Mouse (Mus musculus) kidney, postnatal 0 days (tissue): ENCODE measurements around the gene Ptpn14. TPM values are rescaled to one million over a fixed set of nuclear protein-coding genes. Genes with fewer than 3 reads are reported as not detected.

Experiments used
- ATAC-seq: fragments of 200-750 bp; cut with Nextera tagmentation; replicated peaks from 2 replicates; pipeline ENCODE4 v1.8.0; 2017; ENCODE audit warnings: low read depth, moderate number of reproducible peaks, moderate TSS enrichment, moderate library complexity; ENCODE audit not compliant: low FRiP score
- DNase-seq: peaks from one replicate; pipeline ENCODE4 v3.0.0-alpha.2; 2016; ENCODE audit warnings: low spot score
- H3K27ac ChIP-seq: fragments of 300-500 bp; sonication (generic); 2 replicates; pipeline ENCODE4 v1.5.1; 2014; ENCODE audit warnings: mild to moderate bottlenecking
- H3K27me3 ChIP-seq: fragments of 300-500 bp; sonication (generic); 2 replicates; pipeline ENCODE4 v1.6.1; 2014; ENCODE audit warnings: low read length, mixed read lengths; ENCODE audit not compliant: insufficient read depth
- H3K36me3 ChIP-seq: fragments of 300-500 bp; sonication (generic); 2 replicates; pipeline ENCODE4 v1.6.1; 2014; ENCODE audit warnings: low read length, mixed read lengths; ENCODE audit not compliant: insufficient read depth
- H3K4me1 ChIP-seq: fragments of 300-500 bp; sonication (generic); replicated peaks from 2 replicates; pipeline ENCODE4 v1.6.1; 2014; ENCODE audit warnings: antibody characterized with exemption, low read length, mixed read lengths; ENCODE audit not compliant: insufficient read depth
- H3K4me2 ChIP-seq: fragments of 300-500 bp; sonication (generic); 2 replicates; pipeline ENCODE4 v1.6.1; 2014; ENCODE audit warnings: mild to moderate bottlenecking, low read length, moderate library complexity, mixed read lengths
- H3K4me3 ChIP-seq: fragments of 300-500 bp; sonication (generic); replicated peaks from 2 replicates; pipeline ENCODE4 v1.5.1; 2014; ENCODE audit warnings: low read depth, low read length
- H3K9ac ChIP-seq: fragments of 300-500 bp; sonication (generic); 2 replicates; pipeline ENCODE4 v1.6.1; 2014; ENCODE audit warnings: low read depth, low read length
- H3K9me3 ChIP-seq: fragments of 300-500 bp; sonication (generic); replicated peaks from 2 replicates; pipeline ENCODE4 v1.6.1; 2016; ENCODE audit warnings: low read length, inconsistent platforms, mixed read lengths
- CTCF ChIP-seq: IDR thresholded peaks from 2 replicates; pipeline ENCODE4 v1.5.1; 2016; ENCODE audit warnings: antibody characterized with exemption, low read depth, mild to moderate bottlenecking, moderate library complexity
- WGBS: fragments of 180-500 bp; shearing (Covaris S2); extraction: QIAGEN DNeasy Blood & Tissue Kit; methylation state at CpG from one replicate; pipeline ENCODE4 v1.1.7; 2014; 5-methylcytosine and 5-hydroxymethylcytosine counted together
- polyA plus RNA-seq: library from polyadenylated mRNA; unstranded; fragments of >200 nt; fragmentation: Nextera tagmentation; extraction: Ambion mirVana; gene quantifications from 2 replicates; pipeline ENCODE4 v1.2.1, GENCODE M21; 2015

Gene Ptpn14
- polyA plus RNA-seq, 1 experiment from 2014 or later = 11.1 TPM

DNA sequence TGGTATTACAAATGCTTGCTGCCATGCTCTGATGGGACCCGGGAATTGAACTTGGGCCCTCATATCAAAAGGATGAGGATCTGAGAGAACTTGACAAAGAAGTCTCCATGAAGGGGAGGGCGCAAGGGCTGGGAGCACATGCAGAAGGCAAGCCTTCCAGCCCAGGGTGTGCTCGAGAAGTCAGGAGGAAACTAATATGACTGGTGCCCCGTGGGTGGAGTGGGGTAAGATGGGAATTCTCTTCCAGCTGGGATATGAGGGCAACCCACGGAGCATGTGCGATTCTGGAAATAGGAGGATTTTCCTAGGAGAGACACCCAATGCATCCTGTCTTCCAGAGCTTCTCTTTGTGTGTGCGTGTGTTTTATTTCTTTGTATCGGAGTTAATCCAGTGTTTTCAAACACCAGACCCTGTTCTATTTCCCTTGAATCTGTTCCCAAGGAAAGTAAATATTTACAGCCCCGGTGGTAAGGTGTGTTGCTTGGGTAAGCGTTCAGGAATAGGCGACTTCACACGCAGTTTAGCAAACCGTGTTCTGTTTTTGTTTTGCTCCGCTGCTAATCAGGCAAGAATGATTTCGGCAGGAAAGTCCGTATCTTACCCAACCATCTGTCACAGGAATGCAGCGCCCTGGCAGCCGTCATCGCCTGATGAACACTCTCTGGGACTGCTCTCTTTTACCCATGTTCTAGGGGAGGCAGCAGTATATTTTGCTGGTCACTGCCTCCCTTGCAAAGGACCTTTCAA, 28.4 kb downstream of the Ptpn14 start:
- peaks cover 28% of the 10 kb centered on the region for H3K4me1 ChIP-seq
- no peak overlapping the region for H3K4me3 ChIP-seq
- ATAC-seq (peak; percentile 25; the same call in 1 of the 2 replicates), DNase-seq (peak; percentile 57)
- 18% methylated on average over 19 of the region's 19 CpGs for WGBS
- no peak for TF ChIP-seq CTCF
- peak overlapping the region; percentile 82 for H3K27ac ChIP-seq
- H3K9me3 ChIP-seq = no peaks in the 10 kb centered on the region
- H3K9ac ChIP-seq = peak overlapping the region; percentile 14; the same call in 1 of the 2 replicates
- H3K36me3 ChIP-seq = no peaks in the 10 kb centered on the region
- H3K27me3 ChIP-seq = no peaks in the 10 kb centered on the region
- H3K4me2 ChIP-seq = 0 out of 2 replicates have a peak overlapping the region, but pooled peaks have one; percentile 21

DNA sequence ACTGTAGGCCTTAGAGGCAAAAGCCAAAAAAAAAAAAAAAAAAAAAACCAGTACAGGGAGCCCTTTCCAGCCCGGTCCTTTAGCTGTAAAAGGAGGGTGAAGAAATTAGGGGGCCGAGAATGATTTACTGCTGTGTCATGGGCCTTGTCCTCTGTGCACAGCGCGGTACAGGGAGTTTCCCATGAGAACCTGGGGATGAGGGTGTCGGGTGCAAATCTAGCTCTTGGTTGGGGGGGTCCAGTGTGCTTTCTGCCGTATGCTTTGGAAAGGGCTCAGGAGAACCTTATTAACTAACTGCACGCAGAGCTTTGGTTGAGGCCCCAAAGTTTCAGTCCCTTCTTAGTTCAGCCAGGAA, 29.0 kb downstream of the Ptpn14 start:
- DNase-seq (peak; percentile 53), ATAC-seq (peak; percentile 30; the same call in 1 of the 2 replicates)
- Histone ChIP-seq H3K9ac (no peak overlapping the region; the same call in 1 of the 2 replicates), H3K4me3 (no peak overlapping the region), H3K27me3 (no peaks in the 10 kb centered on the region), H3K4me2 (0 out of 2 replicates have a peak overlapping the region, but pooled peaks have one; percentile 13), H3K9me3 (no peaks in the 10 kb centered on the region), H3K36me3 (no peaks in the 10 kb centered on the region), H3K4me1 (peaks cover 28% of the 10 kb centered on the region), H3K27ac (peak overlapping the region; percentile 82)
- TF ChIP-seq CTCF = no peak
- 11% methylated on average over 7 of the region's 7 CpGs for WGBS

DNA sequence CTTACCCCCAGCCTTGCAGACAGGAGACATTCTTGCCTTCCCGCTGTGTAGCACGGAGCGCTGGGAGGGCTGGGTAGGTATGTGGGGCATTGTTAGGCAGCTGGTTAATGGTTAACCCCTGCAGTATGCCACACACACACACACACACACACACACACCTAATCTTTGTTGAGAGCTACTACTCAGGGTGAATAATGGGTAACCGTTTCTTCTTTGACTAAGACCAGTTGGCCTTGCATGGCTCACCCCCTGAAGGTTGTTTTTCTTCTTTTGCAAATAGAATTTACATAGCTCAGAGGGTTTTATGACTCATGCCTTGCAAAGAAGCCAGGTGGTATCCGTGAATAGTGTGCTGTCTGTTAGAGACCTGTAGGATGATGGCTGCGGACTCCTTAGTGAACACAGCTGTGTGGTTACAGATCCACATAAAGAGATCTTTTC, 33.5 kb downstream of the Ptpn14 start:
- Histone ChIP-seq H3K27ac (peak overlapping the region; percentile 70), H3K27me3 (no peaks in the 10 kb centered on the region), H3K36me3 (no peaks in the 10 kb centered on the region), H3K9me3 (no peaks in the 10 kb centered on the region), H3K9ac (no peak overlapping the region), H3K4me1 (peaks cover 14% of the 10 kb centered on the region), H3K4me2 (no peak overlapping the region), H3K4me3 (no peak overlapping the region)
- ATAC-seq (peak; percentile 90), DNase-seq (peak; percentile 68)
- 12% methylated on average over 6 of the region's 6 CpGs for WGBS
- no peak for TF ChIP-seq CTCF

DNA sequence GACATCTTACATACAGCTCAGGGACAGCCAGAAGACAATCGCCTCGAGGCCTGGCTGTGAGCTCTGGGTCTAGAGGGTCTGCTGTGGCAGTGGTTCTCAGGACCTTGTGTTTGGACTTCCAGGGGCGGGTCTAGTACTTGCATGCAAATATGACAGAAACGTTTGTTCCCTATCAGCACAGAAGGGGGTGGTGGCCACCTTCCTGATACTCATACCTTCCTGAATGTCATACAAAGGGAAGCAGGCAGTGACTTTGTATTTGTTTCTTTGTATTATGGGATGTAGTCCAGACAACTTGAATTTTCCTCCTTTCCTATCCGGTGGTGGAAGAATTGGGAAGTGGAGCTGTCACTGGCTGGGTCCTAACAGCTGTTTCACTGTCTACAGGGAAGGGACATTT, 36.2 kb downstream of the Ptpn14 start:
- H3K4me2 ChIP-seq = no peak overlapping the region
- H3K36me3 ChIP-seq = no peaks in the 10 kb centered on the region
- peak overlapping the region; percentile 50; the same call in 1 of the 2 replicates for H3K27ac ChIP-seq
- TF ChIP-seq CTCF = no peak
- H3K4me3 ChIP-seq = no peak overlapping the region
- H3K9me3 ChIP-seq = no peaks in the 10 kb centered on the region
- ATAC-seq (no peak), DNase-seq (peak; percentile 49)
- no peak overlapping the region for H3K9ac ChIP-seq
- peaks cover 18% of the 10 kb centered on the region for H3K4me1 ChIP-seq
- H3K27me3 ChIP-seq = no peaks in the 10 kb centered on the region
- WGBS = 59% methylated on average over 5 of the region's 5 CpGs

DNA sequence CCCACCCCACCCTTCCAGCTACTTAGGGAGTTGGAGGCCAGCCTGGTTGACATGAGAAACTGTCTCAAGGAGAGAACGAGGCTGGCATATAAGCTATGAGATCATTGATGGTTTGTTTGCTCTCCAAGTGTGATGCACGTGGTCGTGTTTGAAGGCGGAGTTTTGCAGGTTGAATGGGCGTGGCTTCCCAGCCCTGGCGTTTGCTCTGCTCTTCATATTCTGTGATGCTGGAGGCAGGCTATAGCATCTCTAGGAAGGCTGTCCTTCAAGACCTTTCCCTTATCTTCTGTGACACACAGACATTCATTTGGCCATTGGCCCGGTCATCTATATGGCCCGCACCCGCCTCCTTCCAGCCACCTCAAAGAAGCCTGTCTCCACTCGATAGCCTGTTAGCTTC, 39.1 kb downstream of the Ptpn14 start:
- H3K4me3 ChIP-seq = no peak overlapping the region
- ATAC-seq (no peak), DNase-seq (no peak)
- H3K4me1 ChIP-seq = peaks cover 27% of the 10 kb centered on the region
- H3K27me3 ChIP-seq = no peaks in the 10 kb centered on the region
- 55% methylated on average over 10 of the region's 10 CpGs for WGBS
- H3K4me2 ChIP-seq = no peak overlapping the region
- H3K9me3 ChIP-seq = no peaks in the 10 kb centered on the region
- H3K27ac ChIP-seq = no peak overlapping the region
- H3K9ac ChIP-seq = no peak overlapping the region
- no peaks in the 10 kb centered on the region for H3K36me3 ChIP-seq
- TF ChIP-seq CTCF = no peak

DNA sequence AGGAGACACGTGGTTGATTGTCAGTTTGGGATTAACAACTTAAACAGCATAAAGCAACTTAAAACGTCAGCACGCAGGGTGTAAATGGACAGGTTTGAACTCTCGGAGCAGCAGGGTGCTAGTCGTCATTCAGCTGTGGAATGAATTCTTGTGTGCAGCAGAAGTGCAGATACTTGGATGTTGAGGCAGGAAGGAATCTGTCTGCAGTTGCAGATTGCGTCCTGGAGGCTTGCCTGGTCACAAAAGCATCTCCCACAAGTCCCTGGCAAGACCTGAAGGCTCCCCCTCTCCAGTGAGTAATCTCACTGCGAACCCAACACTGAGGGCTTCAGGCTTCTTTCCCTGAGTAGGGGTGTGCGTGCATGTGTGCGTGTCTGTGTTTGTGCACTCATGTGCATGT, 39.8 kb downstream of the Ptpn14 start:
- H3K9me3 ChIP-seq = no peaks in the 10 kb centered on the region
- no peak overlapping the region for H3K27ac ChIP-seq
- no peak overlapping the region for H3K4me3 ChIP-seq
- H3K4me1 ChIP-seq = peaks cover 27% of the 10 kb centered on the region
- ATAC-seq = no peak
- no peak for DNase-seq
- H3K27me3 ChIP-seq = no peaks in the 10 kb centered on the region
- no peak overlapping the region for H3K9ac ChIP-seq
- 58% methylated on average over 9 of the region's 9 CpGs for WGBS
- no peaks in the 10 kb centered on the region for H3K36me3 ChIP-seq
- H3K4me2 ChIP-seq = no peak overlapping the region
- TF ChIP-seq CTCF = no peak
